Mouse (Mus musculus) hindbrain, embryonic 16.5 days (tissue): ENCODE measurements around the gene Med15. TPM values are rescaled to one million over a fixed set of nuclear protein-coding genes. Genes with fewer than 3 reads are reported as not detected.
A peak's percentile ranks its signal among the peaks of the same experiment; 100 is the strongest.

ENCODE experiments used
- ATAC-seq: fragments of 200-750 bp; cut with Nextera tagmentation; 2 replicates; pipeline ENCODE4 v1.8.0; 2017; ENCODE audit warnings: moderate TSS enrichment, moderate library complexity
- H3K27ac ChIP-seq: fragments of 300-500 bp; sonication (generic); 2 replicates; pipeline ENCODE4 v1.5.1; 2014; ENCODE audit warnings: low read depth, mild to moderate bottlenecking, control low read depth, low read length, moderate library complexity
- H3K27me3 ChIP-seq: fragments of 300-500 bp; sonication (generic); replicated peaks from 2 replicates; pipeline ENCODE4 v1.6.1; 2014; ENCODE audit warnings: low read length; ENCODE audit not compliant: control insufficient read depth, insufficient read depth
- H3K36me3 ChIP-seq: fragments of 300-500 bp; sonication (generic); 2 replicates; pipeline ENCODE4 v1.6.1; 2014; ENCODE audit warnings: mild to moderate bottlenecking, low read length, moderate library complexity, mixed read lengths; ENCODE audit not compliant: control insufficient read depth, insufficient read depth
- H3K4me1 ChIP-seq: fragments of 300-500 bp; sonication (generic); 2 replicates; pipeline ENCODE4 v1.6.1; 2014; ENCODE audit warnings: low read depth, low read length; ENCODE audit not compliant: control insufficient read depth, insufficient read depth
- H3K4me2 ChIP-seq: fragments of 300-500 bp; sonication (generic); 2 replicates; pipeline ENCODE4 v1.6.1; 2014; ENCODE audit warnings: mild to moderate bottlenecking, low read length, control low read depth, moderate library complexity
- H3K4me3 ChIP-seq: fragments of 300-500 bp; sonication (generic); 2 replicates; pipeline ENCODE4 v1.5.1; 2014; ENCODE audit warnings: mild to moderate bottlenecking, low read length, control low read depth, moderate library complexity
- H3K9ac ChIP-seq: fragments of 300-500 bp; sonication (generic); 2 replicates; pipeline ENCODE4 v1.6.1; 2014; ENCODE audit warnings: low read depth, mild to moderate bottlenecking, control low read depth, low read length, moderate library complexity
- H3K9me3 ChIP-seq: fragments of 300-500 bp; sonication (generic); 2 replicates; pipeline ENCODE4 v1.6.1; 2014; ENCODE audit warnings: mild to moderate bottlenecking, low read length, moderate library complexity; ENCODE audit not compliant: control insufficient read depth
- WGBS: fragments of 180-500 bp; shearing (Covaris S2); extraction: QIAGEN DNeasy Blood & Tissue Kit; methylation state at CpG from one replicate; pipeline ENCODE4 v1.1.7; 2014; 5-methylcytosine and 5-hydroxymethylcytosine counted together
- polyA plus RNA-seq: library from polyadenylated mRNA; unstranded; fragments of >200 nt; fragmentation: Nextera tagmentation; extraction: Ambion mirVana; gene quantifications from 2 replicates; pipeline ENCODE4 v1.2.1, GENCODE M21; 2015

The Med15 gene
- polyA plus RNA-seq = 43.2 and 52.6 TPM in 2 replicates

- no peak within 1 kb of the TSS for H3K9ac ChIP-seq
- H3K4me1 ChIP-seq = no peaks in the 10 kb centered on the region
- WGBS = 71% methylated on average over 3 of the region's 3 CpGs
- H3K27ac ChIP-seq = no peak within 1 kb of the TSS
- H3K9me3 ChIP-seq = no peaks in the 10 kb centered on the region
- no peak within 1 kb of the TSS for H3K4me3 ChIP-seq
- H3K36me3 ChIP-seq = no peaks in the 10 kb centered on the region
- H3K27me3 ChIP-seq = no peaks in the 10 kb centered on the region
- no peak for ATAC-seq
- no peak within 1 kb of the TSS for H3K4me2 ChIP-seq
Measured at GRCm38 (mm10) chr16:17732841-17733340, at the start of gene Med15. Med15 (minus strand) TSS chr16:17732891.

DNA sequence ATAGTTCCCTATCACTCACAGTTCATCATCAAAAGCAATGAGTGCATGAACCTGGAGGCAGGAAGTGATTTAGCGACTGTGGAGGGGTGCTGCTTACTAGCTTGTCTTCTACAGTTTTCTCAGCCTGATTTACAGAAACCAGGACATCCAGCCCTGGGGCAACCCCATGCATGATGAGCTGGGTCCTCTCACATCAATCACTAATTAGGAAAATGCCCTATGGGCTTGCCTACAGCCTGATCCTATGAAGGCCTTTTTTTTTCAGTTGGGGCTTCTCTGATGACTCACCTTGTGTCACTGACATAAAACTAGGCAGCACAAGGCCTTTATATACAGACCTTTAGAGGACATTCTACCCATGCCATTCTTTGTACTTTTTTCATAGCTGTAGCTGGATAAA is 47.0 kb upstream of the Med15 start:
- 88% methylated on average over 1 of the region's 1 CpGs for WGBS
- Histone ChIP-seq H3K9me3 (no peaks in the 10 kb centered on the region), H3K4me1 (no peaks in the 10 kb centered on the region), H3K36me3 (peaks cover 34% of the 10 kb centered on the region), H3K9ac (no peak overlapping the region), H3K27me3 (no peaks in the 10 kb centered on the region), H3K4me2 (no peak overlapping the region), H3K4me3 (no peak overlapping the region), H3K27ac (no peak overlapping the region)
- no peak for ATAC-seq

- Histone ChIP-seq H3K9me3 (no peaks in the 10 kb centered on the region), H3K4me2 (no peak overlapping the region), H3K9ac (no peak overlapping the region), H3K4me1 (no peaks in the 10 kb centered on the region), H3K4me3 (no peak overlapping the region), H3K36me3 (peaks cover 30% of the 10 kb centered on the region), H3K27me3 (no peaks in the 10 kb centered on the region), H3K27ac (no peak overlapping the region)
- 92% methylated on average over 4 of the region's 4 CpGs for WGBS
- no peak for ATAC-seq
Measured at GRCm38 (mm10) chr16:17778223-17778622, 45.5 kb upstream of the Med15 start.

DNA sequence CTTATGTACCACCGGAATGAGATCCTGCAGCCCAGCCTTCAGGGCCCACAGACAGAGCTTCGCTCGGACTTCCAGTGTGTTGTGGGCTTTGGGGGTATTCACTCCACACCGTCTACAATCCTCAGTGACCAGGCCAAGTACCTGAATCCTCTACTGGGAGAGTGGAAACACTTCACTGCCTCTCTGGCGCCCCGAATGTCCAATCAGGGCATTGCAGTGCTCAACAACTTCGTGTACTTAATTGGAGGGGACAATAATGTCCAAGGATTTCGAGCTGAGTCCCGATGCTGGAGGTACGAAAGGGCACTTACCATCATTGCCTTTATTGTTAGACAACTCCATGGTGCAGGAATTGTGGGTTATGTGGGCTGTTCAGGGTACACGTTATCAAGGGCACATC is 44.1 kb upstream of the Med15 start:
- no peak for ATAC-seq
- no peak overlapping the region for H3K4me3 ChIP-seq
- no peak overlapping the region for H3K27ac ChIP-seq
- no peak overlapping the region for H3K4me2 ChIP-seq
- no peaks in the 10 kb centered on the region for H3K4me1 ChIP-seq
- H3K9me3 ChIP-seq = no peaks in the 10 kb centered on the region
- peaks cover 29% of the 10 kb centered on the region for H3K36me3 ChIP-seq
- WGBS = 68% methylated on average over 11 of the region's 11 CpGs
- no peak overlapping the region for H3K9ac ChIP-seq
- H3K27me3 ChIP-seq = no peaks in the 10 kb centered on the region

GRCm38 (mm10) chr16:17771117-17771865 is 38.6 kb upstream of the Med15 start:
- Histone ChIP-seq H3K27ac (no peak overlapping the region), H3K4me3 (no peak overlapping the region), H3K9me3 (no peaks in the 10 kb centered on the region), H3K27me3 (no peaks in the 10 kb centered on the region), H3K4me2 (no peak overlapping the region), H3K9ac (no peak overlapping the region), H3K4me1 (no peaks in the 10 kb centered on the region), H3K36me3 (peaks cover 18% of the 10 kb centered on the region)
- ATAC-seq = peak; percentile 40; the same call in 1 of the 2 replicates
- 67% methylated on average over 4 of the region's 4 CpGs for WGBS

DNA sequence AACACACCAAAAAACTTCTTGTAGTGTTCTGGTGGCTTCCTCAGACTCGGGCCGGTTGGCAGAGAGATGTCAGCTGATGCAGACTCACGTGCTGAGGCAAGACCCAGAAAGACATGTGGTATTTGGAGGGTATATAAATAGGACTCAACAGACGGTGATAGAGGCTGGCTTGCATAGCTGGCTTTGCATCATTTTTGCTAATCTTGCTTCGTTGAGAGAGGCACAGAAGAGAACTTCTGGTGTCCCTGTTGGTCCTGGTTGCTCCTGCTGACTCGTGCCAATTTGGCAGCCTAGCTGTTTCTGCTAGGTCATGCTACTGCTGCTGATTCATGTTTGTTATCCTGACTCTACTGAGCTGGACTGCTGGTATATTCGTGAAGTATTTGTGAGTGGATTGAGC is 36.1 kb upstream of the Med15 start:
- Histone ChIP-seq H3K36me3 (peaks cover 11% of the 10 kb centered on the region; the same call in 1 of the 2 replicates), H3K27me3 (no peaks in the 10 kb centered on the region)
- no peak for ATAC-seq

DNA sequence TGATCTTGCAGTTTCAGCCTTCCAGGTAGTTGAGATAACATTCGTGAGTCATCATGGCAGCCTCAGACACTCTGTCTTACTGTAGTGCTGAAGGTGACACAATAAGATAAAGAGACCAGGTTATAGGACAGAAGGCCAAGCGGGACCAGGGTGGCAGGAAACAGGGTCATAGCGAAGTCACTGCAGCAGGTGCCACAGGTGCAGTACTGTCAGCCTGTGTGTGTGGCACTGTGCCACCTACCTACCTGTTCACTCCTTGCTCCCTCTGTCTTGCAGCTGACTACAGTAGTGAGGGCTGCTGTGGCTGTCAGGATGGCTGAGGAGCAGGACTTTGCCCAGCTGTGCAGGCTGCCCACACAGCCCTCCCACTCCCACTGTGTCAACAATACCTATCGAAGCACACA is 31.4 kb upstream of the Med15 start:
- 89% methylated on average over 4 of the region's 4 CpGs for WGBS
- no peaks in the 10 kb centered on the region for H3K27me3 ChIP-seq
- H3K9me3 ChIP-seq = no peaks in the 10 kb centered on the region
- ATAC-seq = no peak
- H3K4me1 ChIP-seq = peaks cover 21% of the 10 kb centered on the region
- H3K27ac ChIP-seq = no peak overlapping the region
- H3K36me3 ChIP-seq = 0 out of 2 replicates have a peak, but pooled peaks cover 2% of the 10 kb centered on the region
- H3K4me2 ChIP-seq = no peak overlapping the region
- H3K9ac ChIP-seq = no peak overlapping the region
- H3K4me3 ChIP-seq = no peak overlapping the region

More for the DNA sequence above, 36.1 kb upstream of the Med15 start:
- peaks cover 4% of the 10 kb centered on the region for H3K4me1 ChIP-seq
- H3K9me3 ChIP-seq = no peaks in the 10 kb centered on the region
- no peak overlapping the region for H3K4me2 ChIP-seq
- no peak overlapping the region for H3K9ac ChIP-seq
- WGBS = 84% methylated on average over 7 of the region's 7 CpGs
- H3K27ac ChIP-seq = no peak overlapping the region
- H3K4me3 ChIP-seq = no peak overlapping the region

GRCm38 (mm10) chr16:17761074-17761473 is 28.4 kb upstream of the Med15 start:
- Histone ChIP-seq H3K9me3 (no peaks in the 10 kb centered on the region), H3K4me3 (no peak overlapping the region), H3K36me3 (no peaks in the 10 kb centered on the region), H3K27me3 (no peaks in the 10 kb centered on the region), H3K4me2 (no peak overlapping the region; the same call in 1 of the 2 replicates), H3K27ac (no peak overlapping the region), H3K4me1 (peaks cover 23% of the 10 kb centered on the region), H3K9ac (no peak overlapping the region)
- WGBS = 43% methylated on average over 1 of the region's 1 CpGs
- ATAC-seq = no peak

- no peaks in the 10 kb centered on the region for H3K27me3 ChIP-seq
- WGBS = 40% methylated on average over 8 of the region's 8 CpGs
- H3K4me2 ChIP-seq = peak overlapping the region; percentile 65
- H3K27ac ChIP-seq = peak overlapping the region; percentile 83; the same call in 1 of the 2 replicates
- no peaks in the 10 kb centered on the region for H3K36me3 ChIP-seq
- no peak overlapping the region for H3K9ac ChIP-seq
- H3K4me3 ChIP-seq = peak overlapping the region; percentile 65
- H3K4me1 ChIP-seq = peaks cover 23% of the 10 kb centered on the region
- no peak for ATAC-seq
- H3K9me3 ChIP-seq = no peaks in the 10 kb centered on the region
Measured at GRCm38 (mm10) chr16:17760657-17761056, 28.0 kb upstream of the Med15 start.
